Mouse (Mus musculus) spleen, postnatal 4 days (tissue): ENCODE results near the gene A730049H05Rik.

Experiments used
- DNase-seq, 2 experiments: peaks; one replicate each; pipeline ENCODE4 v3.0.0; 2022; ENCODE audit warnings: low spot score in 2 of 2

A730049H05Rik gene

GRCm38 (mm10) chr6:92879700-92880265, 63.5 kb downstream of the A730049H05Rik start:
- no peak for DNase-seq

- DNase-seq = no peak
Observed at GRCm38 (mm10) chr6:92882446-92882845, 66.2 kb downstream of the A730049H05Rik start.

GRCm38 (mm10) chr6:92883131-92883900, 67.0 kb downstream of the A730049H05Rik start:
- no peak for DNase-seq

- no peak for DNase-seq
Observed at GRCm38 (mm10) chr6:92891535-92891934, 75.3 kb downstream of the A730049H05Rik start.
